Mouse (Mus musculus) G1E (cell line): ENCODE results near the gene Kif26a.

Source experiments
- CTCF ChIP-seq: IDR thresholded peaks from 2 replicates; pipeline ENCODE4 v1.5.1; 2012; ENCODE audit warnings: low read depth, low read length, inconsistent platforms, mixed read lengths
- GATA1 ChIP-seq: IDR thresholded peaks from 2 replicates; pipeline ENCODE4 v1.6.1; 2012; ENCODE audit warnings: borderline replicate concordance, low read length, inconsistent platforms, mixed read lengths
- GATA2 ChIP-seq: IDR thresholded peaks from 2 replicates; pipeline ENCODE4 v1.6.1; 2012; ENCODE audit warnings: low read depth, low read length, inconsistent platforms, borderline replicate concordance
- POLR2AphosphoS5 ChIP-seq: IDR thresholded peaks from 2 replicates; pipeline ENCODE4 v1.6.1; 2012; ENCODE audit warnings: low read depth, low read length, inconsistent platforms; ENCODE audit not compliant: insufficient replicate concordance
- TAL1 ChIP-seq: conservative IDR thresholded peaks from 2 replicates; pipeline ENCODE4 v1.6.1; 2012; ENCODE audit warnings: low read depth, low read length, inconsistent platforms, mixed read lengths

GRCm38 (mm10) chr12:112106541-112106971 is 39.5 kb upstream of the Kif26a start, which contains the start of gene Aspg:
- TF ChIP-seq GATA1, result no peak
- TF ChIP-seq GATA2, result no peak
- no peak for TF ChIP-seq CTCF
- no peak for TF ChIP-seq POLR2AphosphoS5
- no peak for TF ChIP-seq TAL1
